Mouse (Mus musculus) right cerebral cortex, postnatal 14 days (tissue): ENCODE data around the gene Tmco4.
A peak's percentile ranks its signal among the peaks of the same experiment; 100 is the strongest.

ENCODE experiments used
- DNase-seq: peaks from one replicate; pipeline ENCODE4 v3.0.0; 2022

The Tmco4 gene

GRCm38 (mm10) chr4:138972827-138973718, at the start of gene Tmco4:
TSS of gene Tmco4 (plus strand) at chr4:138972888.
- no peak for DNase-seq

GRCm38 (mm10) chr4:138925561-138925960, 47.1 kb upstream of the Tmco4 start:
- DNase-seq = no peak

- no peak for DNase-seq
Observed at GRCm38 (mm10) chr4:138933862-138934261, 38.8 kb upstream of the Tmco4 start.

GRCm38 (mm10) chr4:138934456-138935145, 38.1 kb upstream of the Tmco4 start:
- no peak for DNase-seq

GRCm38 (mm10) chr4:138938495-138939269, 34.0 kb upstream of the Tmco4 start:
- DNase-seq = no peak

GRCm38 (mm10) chr4:138939481-138939880, 33.2 kb upstream of the Tmco4 start:
- no peak for DNase-seq

- no peak for DNase-seq
Observed at GRCm38 (mm10) chr4:138941401-138941800, 31.3 kb upstream of the Tmco4 start.

- no peak for DNase-seq
Observed at GRCm38 (mm10) chr4:138941966-138942365, 30.7 kb upstream of the Tmco4 start.

GRCm38 (mm10) chr4:138943730-138944129, 29.0 kb upstream of the Tmco4 start:
- DNase-seq = peak; percentile 73

GRCm38 (mm10) chr4:138948257-138948656, 24.4 kb upstream of the Tmco4 start:
- no peak for DNase-seq

- DNase-seq = no peak
Observed at GRCm38 (mm10) chr4:138958612-138959011, 14.1 kb upstream of the Tmco4 start.

GRCm38 (mm10) chr4:138959120-138959519, 13.6 kb upstream of the Tmco4 start:
- DNase-seq = no peak

GRCm38 (mm10) chr4:138959926-138960325, 12.8 kb upstream of the Tmco4 start:
- DNase-seq = no peak

GRCm38 (mm10) chr4:138962719-138963118, 10.0 kb upstream of the Tmco4 start:
- DNase-seq = no peak

GRCm38 (mm10) chr4:138965871-138966270, 6.8 kb upstream of the Tmco4 start:
- DNase-seq = no peak

- DNase-seq = no peak
Observed at GRCm38 (mm10) chr4:138966866-138967265, 5.8 kb upstream of the Tmco4 start, which contains the start of gene Rnf186. TSS of gene Rnf186 (plus strand) at chr4:138967112.

- no peak for DNase-seq
Observed at GRCm38 (mm10) chr4:138967485-138967884, 5.2 kb upstream of the Tmco4 start.

- DNase-seq = no peak
Observed at GRCm38 (mm10) chr4:138968772-138969556, 3.7 kb upstream of the Tmco4 start.

- DNase-seq = no peak
Observed at GRCm38 (mm10) chr4:138969736-138970135, 3.0 kb upstream of the Tmco4 start.

GRCm38 (mm10) chr4:138971371-138971770, 1.3 kb upstream of the Tmco4 start:
- no peak for DNase-seq

- DNase-seq = peak; percentile 28
Observed at GRCm38 (mm10) chr4:138972139-138972826, 405 bp upstream of the Tmco4 start.

GRCm38 (mm10) chr4:138973719-138974115, 1.0 kb downstream of the Tmco4 start:
- no peak for DNase-seq
